Mouse (Mus musculus) embryonic facial prominence, embryonic 15.5 days (tissue): ENCODE measurements around the gene Btbd9. TPM values are rescaled to one million over a fixed set of nuclear protein-coding genes. Genes with fewer than 3 reads are reported as not detected.
"Not testable (repeated sequence)": the region's sequence is repeated elsewhere in the genome, so short reads cannot be mapped to it uniquely, and the experiment has no call there.

Source experiments
- ATAC-seq: fragments of 200-750 bp; cut with Nextera tagmentation; 2 replicates; pipeline ENCODE4 v1.8.0; 2017; ENCODE audit warnings: low read depth, moderate TSS enrichment; ENCODE audit not compliant: insufficient number of reproducible peaks, low FRiP score, low TSS enrichment
- H3K27ac ChIP-seq: fragments of 300-500 bp; sonication (generic); replicated peaks from 2 replicates; pipeline ENCODE4 v1.5.1; 2015; ENCODE audit warnings: mild to moderate bottlenecking, inconsistent platforms
- H3K27me3 ChIP-seq: fragments of 300-500 bp; sonication (generic); 2 replicates; pipeline ENCODE4 v1.6.1; 2015; ENCODE audit warnings: inconsistent platforms
- H3K36me3 ChIP-seq: fragments of 300-500 bp; sonication (generic); 2 replicates; pipeline ENCODE4 v1.6.1; 2015; ENCODE audit warnings: mild to moderate bottlenecking, inconsistent platforms
- H3K4me1 ChIP-seq: fragments of 300-500 bp; sonication (generic); 2 replicates; pipeline ENCODE4 v1.6.1; 2015; ENCODE audit warnings: inconsistent platforms
- H3K4me2 ChIP-seq: fragments of 300-500 bp; sonication (generic); replicated peaks from 2 replicates; pipeline ENCODE4 v1.6.1; 2015; ENCODE audit warnings: mild to moderate bottlenecking, inconsistent platforms
- H3K4me3 ChIP-seq: fragments of 300-500 bp; sonication (generic); replicated peaks from 2 replicates; pipeline ENCODE4 v1.5.1; 2015; ENCODE audit warnings: mild to moderate bottlenecking, inconsistent platforms
- H3K9ac ChIP-seq: fragments of 300-500 bp; sonication (generic); 2 replicates; pipeline ENCODE4 v1.6.1; 2015; ENCODE audit warnings: inconsistent platforms
- H3K9me3 ChIP-seq: fragments of 300-500 bp; sonication (generic); replicated peaks from 2 replicates; pipeline ENCODE4 v1.6.1; 2016; ENCODE audit warnings: inconsistent platforms
- WGBS: fragments of 180-500 bp; shearing (Covaris S2); methylation state at CpG from one replicate; pipeline ENCODE4 v1.1.7; 2015; 5-methylcytosine and 5-hydroxymethylcytosine counted together
- polyA plus RNA-seq: library from polyadenylated mRNA; unstranded; fragments of >200 nt; fragmentation: Nextera tagmentation; extraction: Ambion mirVana; gene quantifications from 2 replicates; pipeline ENCODE4 v1.2.1, GENCODE M21; 2015

The Btbd9 gene
- polyA plus RNA-seq, 1 experiment from 2014 or later = 56.6 TPM

GRCm38 (mm10) chr17:30509646-30510045 is 66.6 kb downstream of the Btbd9 start:
- Histone ChIP-seq H3K4me2 (no peak overlapping the region), H3K9ac (no peak overlapping the region), H3K36me3 (no peaks in the 10 kb centered on the region), H3K9me3 (no peaks in the 10 kb centered on the region), H3K4me3 (no peak overlapping the region), H3K4me1 (no peaks in the 10 kb centered on the region), H3K27ac (no peak overlapping the region), H3K27me3 (no peaks in the 10 kb centered on the region)
- WGBS = 83% methylated on average over 6 of the region's 6 CpGs
- no peak for ATAC-seq

GRCm38 (mm10) chr17:30507636-30508576 is 68.4 kb downstream of the Btbd9 start:
- no peak for ATAC-seq
- Histone ChIP-seq H3K9me3 (no peaks in the 10 kb centered on the region), H3K4me1 (no peaks in the 10 kb centered on the region), H3K4me2 (no peak overlapping the region), H3K36me3 (no peaks in the 10 kb centered on the region), H3K27ac (no peak overlapping the region), H3K4me3 (no peak overlapping the region), H3K27me3 (no peaks in the 10 kb centered on the region), H3K9ac (no peak overlapping the region)
- WGBS = 71% methylated on average over 9 of the region's 9 CpGs

- no peaks in the 10 kb centered on the region for H3K9me3 ChIP-seq
- no peak overlapping the region for H3K9ac ChIP-seq
- H3K27ac ChIP-seq = no peak overlapping the region
- ATAC-seq = no peak
- 57% methylated on average over 5 of the region's 5 CpGs for WGBS
- no peaks in the 10 kb centered on the region for H3K27me3 ChIP-seq
- H3K4me3 ChIP-seq = no peak overlapping the region
- H3K36me3 ChIP-seq = no peaks in the 10 kb centered on the region
- no peak overlapping the region for H3K4me2 ChIP-seq
- H3K4me1 ChIP-seq = no peaks in the 10 kb centered on the region
Measured at GRCm38 (mm10) chr17:30506916-30507315, 69.4 kb downstream of the Btbd9 start.

GRCm38 (mm10) chr17:30499541-30499940 is 76.7 kb downstream of the Btbd9 start:
- 95% methylated on average over 11 of the region's 11 CpGs for WGBS
- not testable (repeated sequence) for H3K4me3 ChIP-seq, H3K9me3 ChIP-seq, H3K4me2 ChIP-seq, H3K27me3 ChIP-seq, H3K36me3 ChIP-seq, H3K9ac ChIP-seq, H3K4me1 ChIP-seq, H3K27ac ChIP-seq, ATAC-seq

- H3K27ac ChIP-seq = no peak overlapping the region
- no peak for ATAC-seq
- WGBS = 86% methylated on average over 5 of the region's 5 CpGs
Measured at GRCm38 (mm10) chr17:30498779-30499178, 77.5 kb downstream of the Btbd9 start.

GRCm38 (mm10) chr17:30498376-30498719 is 77.9 kb downstream of the Btbd9 start:
- Histone ChIP-seq H3K9ac (no peak overlapping the region), H3K9me3 (no peaks in the 10 kb centered on the region), H3K27ac (no peak overlapping the region), H3K4me3 (no peak overlapping the region), H3K36me3 (no peaks in the 10 kb centered on the region), H3K27me3 (no peaks in the 10 kb centered on the region), H3K4me1 (peaks cover 7% of the 10 kb centered on the region), H3K4me2 (no peak overlapping the region)
- 45% methylated on average over 6 of the region's 6 CpGs for WGBS
- ATAC-seq = no peak

More at GRCm38 (mm10) chr17:30498779-30499178, 77.5 kb downstream of the Btbd9 start:
- H3K4me1 ChIP-seq = peaks cover 7% of the 10 kb centered on the region
- H3K4me2 ChIP-seq = no peak overlapping the region
- H3K27me3 ChIP-seq = no peaks in the 10 kb centered on the region
- H3K9ac ChIP-seq = no peak overlapping the region
- H3K4me3 ChIP-seq = no peak overlapping the region
- H3K9me3 ChIP-seq = no peaks in the 10 kb centered on the region
- H3K36me3 ChIP-seq = no peaks in the 10 kb centered on the region

GRCm38 (mm10) chr17:30497525-30498375 is 78.5 kb downstream of the Btbd9 start:
- Histone ChIP-seq H3K27me3 (no peaks in the 10 kb centered on the region), H3K4me3 (no peak overlapping the region), H3K4me1 (peaks cover 7% of the 10 kb centered on the region), H3K4me2 (no peak overlapping the region), H3K36me3 (no peaks in the 10 kb centered on the region), H3K9ac (no peak overlapping the region), H3K27ac (no peak overlapping the region), H3K9me3 (no peaks in the 10 kb centered on the region)
- WGBS = 63% methylated on average over 11 of the region's 11 CpGs
- no peak for ATAC-seq

- Histone ChIP-seq H3K36me3 (no peaks in the 10 kb centered on the region), H3K27ac (no peak overlapping the region), H3K4me2 (no peak overlapping the region), H3K9ac (no peak overlapping the region), H3K27me3 (no peaks in the 10 kb centered on the region), H3K4me3 (no peak overlapping the region), H3K9me3 (no peaks in the 10 kb centered on the region), H3K4me1 (peaks cover 7% of the 10 kb centered on the region)
- WGBS = 89% methylated on average over 2 of the region's 2 CpGs
- no peak for ATAC-seq
Measured at GRCm38 (mm10) chr17:30495567-30495966, 80.7 kb downstream of the Btbd9 start.

- H3K27me3 ChIP-seq = no peaks in the 10 kb centered on the region
- no peak for ATAC-seq
- WGBS = 91% methylated on average over 2 of the region's 2 CpGs
Measured at GRCm38 (mm10) chr17:30495154-30495553, 81.1 kb downstream of the Btbd9 start.

GRCm38 (mm10) chr17:30493481-30493880 is 82.8 kb downstream of the Btbd9 start:
- WGBS = 92% methylated on average over 6 of the region's 6 CpGs
- H3K9ac ChIP-seq = no peak overlapping the region
- peaks cover 6% of the 10 kb centered on the region for H3K4me1 ChIP-seq
- H3K4me3 ChIP-seq = no peak overlapping the region
- H3K9me3 ChIP-seq = no peaks in the 10 kb centered on the region
- no peaks in the 10 kb centered on the region for H3K27me3 ChIP-seq
- H3K27ac ChIP-seq = no peak overlapping the region
- no peaks in the 10 kb centered on the region for H3K36me3 ChIP-seq
- no peak overlapping the region for H3K4me2 ChIP-seq
- no peak for ATAC-seq

More at GRCm38 (mm10) chr17:30495154-30495553, 81.1 kb downstream of the Btbd9 start:
- Histone ChIP-seq H3K9me3 (no peaks in the 10 kb centered on the region), H3K27ac (no peak overlapping the region), H3K4me3 (no peak overlapping the region), H3K4me2 (no peak overlapping the region), H3K9ac (no peak overlapping the region), H3K4me1 (peaks cover 7% of the 10 kb centered on the region), H3K36me3 (no peaks in the 10 kb centered on the region)

- no peaks in the 10 kb centered on the region for H3K4me1 ChIP-seq
- ATAC-seq = no peak
- H3K4me2 ChIP-seq = no peak overlapping the region
- no peak overlapping the region for H3K4me3 ChIP-seq
- no peaks in the 10 kb centered on the region for H3K9me3 ChIP-seq
- 95% methylated on average over 5 of the region's 5 CpGs for WGBS
- H3K36me3 ChIP-seq = no peaks in the 10 kb centered on the region
- H3K27ac ChIP-seq = no peak overlapping the region
- no peak overlapping the region for H3K9ac ChIP-seq
- no peaks in the 10 kb centered on the region for H3K27me3 ChIP-seq
Measured at GRCm38 (mm10) chr17:30492191-30492590, 84.1 kb downstream of the Btbd9 start.
